Mouse (Mus musculus): ENCODE results near the gene Arhgdig.
"Not testable (repeated sequence)": the region's sequence is repeated elsewhere in the genome, so short reads cannot be mapped to it uniquely, and the experiment has no call there.

The Arhgdig gene

GRCm38 (mm10) chr17:26204766-26205165 lies 2.8 kb downstream of the Arhgdig start:
- DNase-seq (ENCODE audit: low spot score in 2 of 2): no peak

DNA sequence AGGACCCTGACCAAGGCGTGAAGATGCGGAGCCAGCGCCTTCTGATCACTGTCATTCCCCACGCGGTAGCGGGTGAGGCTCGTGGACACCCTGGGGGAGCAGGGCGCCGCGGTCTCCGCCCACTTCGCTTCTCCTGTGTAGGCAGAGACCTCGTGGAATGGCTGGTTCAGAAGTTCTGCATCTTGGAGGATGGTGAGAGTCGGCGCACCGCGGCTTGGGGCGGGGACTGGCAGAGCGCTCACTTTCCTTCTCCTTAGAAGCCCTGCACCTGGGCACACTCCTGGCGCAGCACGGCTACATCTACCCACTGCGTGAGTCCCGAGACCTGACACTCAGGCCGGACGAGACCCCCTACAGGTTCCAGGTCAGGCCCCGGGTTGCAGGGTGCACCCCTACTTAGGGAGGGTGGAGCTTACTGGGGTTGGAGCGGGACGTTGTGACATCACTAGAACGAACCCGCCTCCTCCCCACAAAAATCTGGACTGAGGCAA lies 4.2 kb downstream of the Arhgdig start:
- peak in 1 of 2 experiments; percentile 11 for DNase-seq (ENCODE audit: low spot score in 2 of 2)

- DNase-seq (ENCODE audit: low spot score in 2 of 2): no peak
Observed at GRCm38 (mm10) chr17:26202737-26203136, 4.8 kb downstream of the Arhgdig start, which contains the start of gene Rgs11. Rgs11 (plus strand) TSS chr17:26202951.

DNA sequence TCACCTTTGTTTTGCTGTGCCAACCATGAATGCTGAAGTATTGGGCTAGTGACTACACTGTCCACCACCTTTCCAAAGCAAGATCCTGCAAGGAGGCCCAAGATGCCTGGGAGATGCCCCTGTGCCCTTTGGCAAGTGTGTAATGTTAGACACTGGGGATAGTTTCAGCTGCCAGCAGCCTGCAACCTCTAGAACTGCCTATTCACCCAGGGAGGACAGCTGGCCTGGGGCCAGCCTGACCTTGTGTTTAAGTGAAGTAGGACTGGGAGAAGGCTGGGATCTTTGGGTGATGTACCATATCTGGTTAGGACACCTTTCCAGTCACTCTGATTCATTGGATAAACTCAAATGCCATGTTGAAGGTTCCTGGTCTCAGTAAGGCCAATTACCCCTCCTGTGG lies 5.6 kb downstream of the Arhgdig start:
- DNase-seq (ENCODE audit: low spot score in 2 of 2): no peak

GRCm38 (mm10) chr17:26200831-26201705 lies 6.5 kb downstream of the Arhgdig start:
- no peak for DNase-seq (ENCODE audit: low spot score in 2 of 2)

- no peak for DNase-seq (ENCODE audit: low spot score in 2 of 2)
Observed at GRCm38 (mm10) chr17:26198892-26199291, 8.7 kb downstream of the Arhgdig start, which contains the start of gene Pdia2. Pdia2 (minus strand) TSS chr17:26199087.

DNA sequence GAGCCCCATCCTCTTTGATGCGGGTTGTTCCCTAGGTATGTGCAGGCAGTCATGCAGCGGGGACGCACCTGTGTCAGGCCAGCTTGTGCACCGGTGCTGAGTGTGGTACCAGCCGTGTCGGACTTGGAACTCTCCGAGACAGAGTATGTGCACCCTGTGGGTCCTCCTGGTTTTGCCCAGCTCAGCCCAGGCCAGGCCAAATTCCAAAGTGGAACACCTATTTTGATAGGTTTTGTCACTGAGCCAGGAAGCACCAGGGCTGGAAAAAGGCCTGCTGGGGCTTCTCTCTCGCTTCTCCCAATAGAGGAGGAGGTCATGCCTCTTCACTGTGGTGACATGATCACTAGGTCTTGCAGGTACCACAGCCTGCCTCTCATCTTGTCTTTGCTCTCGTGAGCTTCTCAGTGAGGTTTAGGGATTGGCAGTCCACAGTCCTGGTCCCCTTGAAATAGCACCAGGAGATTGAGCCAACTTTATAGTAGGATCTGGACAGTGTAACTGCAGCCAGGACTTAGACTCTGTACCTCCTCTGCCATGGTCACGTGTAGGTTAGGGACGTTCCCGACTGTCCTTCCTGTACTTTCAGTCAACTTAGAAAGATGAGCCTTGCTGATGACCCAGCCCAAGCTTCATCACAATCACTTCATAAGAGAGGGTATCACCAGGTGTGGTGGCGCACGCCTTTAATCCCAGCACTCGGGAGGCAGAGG lies 14.9 kb downstream of the Arhgdig start:
- no peak for DNase-seq (ENCODE audit: low spot score in 2 of 2)

GRCm38 (mm10) chr17:26191486-26191885 lies 16.1 kb downstream of the Arhgdig start:
- not testable (repeated sequence) for DNase-seq (ENCODE audit: low spot score in 2 of 2)

GRCm38 (mm10) chr17:26188091-26188805 lies 19.3 kb downstream of the Arhgdig start:
- DNase-seq (ENCODE audit: low spot score in 2 of 2): no peak

- no peak for DNase-seq (ENCODE audit: low spot score in 2 of 2)
Observed at GRCm38 (mm10) chr17:26187592-26187991, 20.0 kb downstream of the Arhgdig start.

GRCm38 (mm10) chr17:26181179-26181578 lies 26.4 kb downstream of the Arhgdig start:
- DNase-seq (ENCODE audit: low spot score in 2 of 2): no peak

DNA sequence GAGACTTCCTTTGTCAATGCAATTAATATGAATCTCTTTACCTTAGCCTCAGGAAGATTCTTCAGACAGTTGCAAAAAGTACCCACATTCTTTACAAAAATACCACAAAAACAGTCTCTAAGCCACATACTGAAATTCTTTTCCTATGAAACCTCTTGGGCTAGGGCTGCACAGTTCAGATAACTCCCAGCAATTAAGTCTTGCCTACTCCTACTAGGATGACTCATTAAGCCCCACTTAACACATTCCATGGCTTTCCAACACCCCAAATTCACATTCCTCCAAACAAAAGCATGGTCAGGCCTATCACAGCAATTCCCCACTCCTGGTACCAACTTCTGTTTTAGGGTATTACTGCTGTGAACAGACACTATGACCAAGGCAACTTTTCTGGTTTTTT lies 29.0 kb downstream of the Arhgdig start:
- DNase-seq (ENCODE audit: low spot score in 2 of 2): no peak

- not testable (repeated sequence) for DNase-seq (ENCODE audit: low spot score in 2 of 2)
Observed at GRCm38 (mm10) chr17:26175248-26175647, 32.3 kb downstream of the Arhgdig start.

DNA sequence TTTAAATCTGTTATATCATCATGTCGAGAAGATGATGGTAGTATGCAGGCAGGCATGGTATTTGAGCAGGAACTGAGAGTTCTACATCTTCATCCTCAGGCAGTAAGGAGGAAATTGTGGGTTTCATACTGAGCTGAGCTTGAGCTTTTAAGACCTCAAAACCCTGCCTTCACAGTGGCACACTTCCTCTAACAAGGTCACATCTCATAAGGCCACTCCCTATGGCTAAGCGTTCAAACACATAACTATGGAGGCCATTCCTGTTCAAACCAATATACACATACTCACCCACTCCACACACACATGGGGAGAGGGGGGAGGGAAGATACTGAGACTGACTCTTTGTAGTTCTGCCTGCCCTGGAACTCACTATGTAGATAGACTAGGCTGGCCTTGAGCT lies 39.5 kb downstream of the Arhgdig start:
- DNase-seq (ENCODE audit: low spot score in 2 of 2): peak; percentile 18 to 57

- DNase-seq (ENCODE audit: low spot score in 2 of 2): no peak
Observed at GRCm38 (mm10) chr17:26162736-26163135, 44.9 kb downstream of the Arhgdig start.

- DNase-seq (ENCODE audit: low spot score in 2 of 2): no peak
Observed at GRCm38 (mm10) chr17:26151886-26152630, 55.5 kb downstream of the Arhgdig start.

Measured in heart, adult 9 months (tissue).